Comparison of ENCODE assay signal across 23 mouse cellular contexts in the genomic region with DNA sequence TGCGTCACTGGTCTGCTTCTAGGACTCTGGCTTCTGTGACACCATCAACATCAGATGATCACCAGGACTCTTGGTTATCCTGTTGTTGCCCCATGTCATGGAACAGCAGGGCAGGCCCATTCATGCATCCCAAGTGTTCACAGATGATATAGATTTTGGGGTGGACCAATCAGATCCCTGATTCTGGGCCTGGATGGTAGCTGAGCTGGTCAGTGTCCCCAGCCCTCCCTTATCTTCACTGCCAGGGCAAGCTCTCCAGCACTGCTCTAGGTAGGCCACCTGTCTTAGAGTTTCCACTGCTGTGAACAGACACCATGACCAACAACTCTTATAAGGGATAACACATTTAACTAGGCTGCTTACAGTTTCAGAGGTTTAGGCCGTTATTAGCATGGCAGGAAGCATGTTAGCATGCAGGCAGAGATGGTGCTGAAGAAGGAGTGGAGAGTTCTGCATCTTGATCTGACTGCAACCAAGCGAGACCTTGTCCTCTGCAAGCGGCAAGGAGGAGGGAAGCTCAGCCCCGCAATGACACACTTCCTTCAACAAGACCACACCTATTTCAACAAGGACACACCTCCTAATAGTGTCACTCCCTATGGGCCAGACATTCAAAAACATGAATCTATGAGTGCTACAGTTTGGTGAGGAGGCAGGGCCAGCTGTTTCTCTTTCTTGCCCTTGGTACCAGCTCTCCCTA. TPM values are rescaled to one million over a fixed set of nuclear protein-coding genes. Genes with fewer than 3 reads are reported as not detected.
DNase-seq lines count a peak whose midpoint lies in the region; ATAC-seq and TF ChIP-seq lines count a peak whose summit lies in the region.
"Had no signal": no experiment of that assay in that cellular context is flagged by ENCODE, and none has a peak within 500 bp of the region (broad histone marks: within the 10 kb centered on the region; RNA-seq: fewer than 3 reads in every experiment).

No protein-coding gene starts in this region.

- no peak for TF ChIP-seq CTCF in thymus, adult 2 months (IDR thresholded peaks at IDR 0.05; ENCODE audit: borderline replicate concordance, control insufficient read depth, extremely low read depth, insufficient read depth, low read length, poor library complexity)

- peak; percentile 86 for ATAC-seq in megakaryocyte, adult 5-6 weeks (ENCODE audit: poor library complexity, severe bottlenecking)
- ATAC-seq: forebrain, postnatal 0 days had no signal

- H3K27ac ChIP-seq in thymus, adult 2 months (ENCODE audit: control insufficient read depth, insufficient read depth, low read length), result no peak overlapping the region
- H3K27ac ChIP-seq: hindbrain, embryonic 14.5 days; midbrain, embryonic 12.5 days; neural tube, embryonic 15.5 days had no signal

- WGBS in thymus, adult 2 months, result 67% methylated on average over 5 of the region's 5 CpGs

- TF ChIP-seq POLR2A in thymus, adult 2 months (IDR thresholded peaks at IDR 0.05; ENCODE audit: control insufficient read depth, extremely low read depth, insufficient read depth, low read length, poor library complexity), result no peak

- peak; percentile 40 for DNase-seq in 416B (ENCODE audit: low read depth)
- peak; percentile 82 for DNase-seq in A20 (ENCODE audit: low read depth, low spot score)
- peak; percentile 27 for DNase-seq in R1 (ENCODE audit: low read depth, low spot score)
- no peak for DNase-seq in yolk sac, embryonic 10.5 days (ENCODE audit: low spot score)
- no peak for DNase-seq in thymus, adult 2 months
- no peak for DNase-seq in adrenal gland, postnatal 36 days
- no peak for DNase-seq in left cerebral cortex, adult 11 months (ENCODE audit: low spot score)
- DNase-seq: adrenal gland, adult 2 months; cerebellum, adult 11-12 months; cerebellum, postnatal 36 days; forebrain, postnatal 0 days; heart, postnatal 14 days; kidney, adult 18-20 months; lung, adult 2 months; lung, postnatal 36 days; right cerebral cortex, postnatal 4 days; thymus, postnatal 36 days had no signal

- H3K4me1 ChIP-seq in thymus, adult 2 months (replicated peaks; ENCODE audit: control insufficient read depth, insufficient read depth, low read length), result no peaks in the 10 kb centered on the region
- H3K4me1 ChIP-seq: midbrain, embryonic 12.5 days; neural tube, embryonic 15.5 days had no signal

- H3K36me3 ChIP-seq in thymus, adult 2 months (ENCODE audit: control insufficient read depth, insufficient read depth, low read length), result no peaks in the 10 kb centered on the region
- H3K36me3 ChIP-seq: limb, embryonic 10.5 days; midbrain, embryonic 12.5 days; neural tube, embryonic 15.5 days had no signal

- no peak overlapping the region for H3K4me3 ChIP-seq in thymus, adult 2 months (ENCODE audit: control insufficient read depth, insufficient read depth, low read length)
- H3K4me3 ChIP-seq: limb, embryonic 10.5 days; midbrain, embryonic 12.5 days; myocyte; neural tube, embryonic 15.5 days had no signal

- no peaks in the 10 kb centered on the region for H3K27me3 ChIP-seq in thymus, adult 2 months (ENCODE audit: control insufficient read depth, insufficient read depth, low read length)
- H3K27me3 ChIP-seq: midbrain, embryonic 12.5 days; neural tube, embryonic 15.5 days had no signal

RNA-seq across cellular contexts. Expression of gene Utrn, which starts 34.4 kb away (rescaled TPM):
- total RNA-seq in megakaryocyte, adult 5-6 weeks (2015), result 50.0 and 52.5 TPM in 2 replicates
- total RNA-seq in megakaryocyte, adult 5-6 weeks (2017), result 36.1 and 42.4 TPM in 2 replicates
- 25.7 and 30.3 TPM in 2 replicates for polyA plus RNA-seq in thymus, adult 2 months (2012; rRNA removed)
- 100 to 1,000 TPM in 1 of 2 experiments, 10 to 100 TPM in 1; 98.5 to 102 TPM for total RNA-seq in adrenal gland, postnatal 36 days (2021)

Comparison
In these comparisons a context has a peak if more than half of its experiments do, and no peak if none do; other contexts are left out.
1. DNase-seq: peak in 416B (single experiment), A20 (single experiment) and R1 (single experiment); none in yolk sac, embryonic 10.5 days (single experiment), thymus, adult 2 months (single experiment), adrenal gland, postnatal 36 days (0 of 2) and left cerebral cortex, adult 11 months (single experiment).